Mouse (Mus musculus) midbrain, embryonic 16.5 days (tissue): ENCODE results near the gene Otx1. TPM values are rescaled to one million over a fixed set of nuclear protein-coding genes. Genes with fewer than 3 reads are reported as not detected.

Experiments
- ATAC-seq: fragments of 200-750 bp; cut with Nextera tagmentation; 2 replicates; pipeline ENCODE4 v1.8.0; 2017; ENCODE audit warnings: moderate TSS enrichment
- H3K27ac ChIP-seq: fragments of 300-500 bp; sonication (generic); 2 replicates; pipeline ENCODE4 v1.5.1; 2014; ENCODE audit warnings: mild to moderate bottlenecking, low read length, mixed read lengths
- H3K27me3 ChIP-seq: fragments of 300-500 bp; sonication (generic); 2 replicates; pipeline ENCODE4 v1.6.1; 2014; ENCODE audit warnings: low read depth, low read length, mixed read lengths; ENCODE audit not compliant: control insufficient read depth, insufficient read depth
- H3K36me3 ChIP-seq: fragments of 300-500 bp; sonication (generic); 2 replicates; pipeline ENCODE4 v1.6.1; 2014; ENCODE audit warnings: mild to moderate bottlenecking, low read length, moderate library complexity, mixed read lengths; ENCODE audit not compliant: control insufficient read depth, insufficient read depth
- H3K4me1 ChIP-seq: fragments of 300-500 bp; sonication (generic); 2 replicates; pipeline ENCODE4 v1.6.1; 2014; ENCODE audit warnings: mild to moderate bottlenecking, low read length, mixed read lengths; ENCODE audit not compliant: control insufficient read depth, insufficient read depth
- H3K4me2 ChIP-seq: fragments of 300-500 bp; sonication (generic); 2 replicates; pipeline ENCODE4 v1.6.1; 2014; ENCODE audit warnings: mild to moderate bottlenecking, low read length, mixed read lengths
- H3K4me3 ChIP-seq: fragments of 300-500 bp; sonication (generic); 2 replicates; pipeline ENCODE4 v1.5.1; 2014; ENCODE audit warnings: low read depth, mild to moderate bottlenecking, low read length, moderate library complexity, mixed read lengths
- H3K9ac ChIP-seq: fragments of 300-500 bp; sonication (generic); 2 replicates; pipeline ENCODE4 v1.6.1; 2014; ENCODE audit warnings: low read depth, low read length, mixed read lengths
- H3K9me3 ChIP-seq: fragments of 300-500 bp; sonication (generic); replicated peaks from 2 replicates; pipeline ENCODE4 v1.6.1; 2014; ENCODE audit warnings: mild to moderate bottlenecking, low read length, mixed read lengths; ENCODE audit not compliant: control insufficient read depth, poor library complexity, severe bottlenecking
- WGBS: fragments of 180-500 bp; shearing (Covaris S2); extraction: QIAGEN DNeasy Blood & Tissue Kit; methylation state at CpG from one replicate; pipeline ENCODE4 v1.1.7; 2014; 5-methylcytosine and 5-hydroxymethylcytosine counted together
- polyA plus RNA-seq: library from polyadenylated mRNA; unstranded; fragments of >200 nt; fragmentation: Nextera tagmentation; extraction: Ambion mirVana; gene quantifications from 2 replicates; pipeline ENCODE4 v1.2.1, GENCODE M21; 2015

The Otx1 gene
- polyA plus RNA-seq, 1 experiment from 2014 or later, result 9.8 TPM

GRCm38 (mm10) chr11:22008129-22008596, 5.5 kb upstream of the Otx1 start:
- Histone ChIP-seq H3K4me2 (peak overlapping the region; percentile 32), H3K9ac (no peak overlapping the region), H3K36me3 (0 out of 2 replicates have a peak, but pooled peaks cover 3% of the 10 kb centered on the region), H3K4me1 (peaks cover 7% of the 10 kb centered on the region; the same call in 1 of the 2 replicates), H3K27ac (peak overlapping the region; percentile 61), H3K9me3 (no peaks in the 10 kb centered on the region), H3K4me3 (peak overlapping the region; percentile 6; the same call in 1 of the 2 replicates), H3K27me3 (peaks cover 44% of the 10 kb centered on the region)
- peak; percentile 47 for ATAC-seq
- 11% methylated on average over 10 of the region's 10 CpGs for WGBS

GRCm38 (mm10) chr11:22007781-22008110, 5.0 kb upstream of the Otx1 start:
- 14% methylated on average over 6 of the region's 6 CpGs for WGBS
- Histone ChIP-seq H3K36me3 (0 out of 2 replicates have a peak, but pooled peaks cover 2% of the 10 kb centered on the region), H3K27ac (peak overlapping the region; percentile 61), H3K4me1 (peaks cover 7% of the 10 kb centered on the region; the same call in 1 of the 2 replicates), H3K4me3 (peak overlapping the region; percentile 4; the same call in 1 of the 2 replicates), H3K4me2 (peak overlapping the region; percentile 32), H3K9me3 (no peaks in the 10 kb centered on the region), H3K9ac (no peak overlapping the region), H3K27me3 (peaks cover 43% of the 10 kb centered on the region)
- ATAC-seq, result 0 out of 2 replicates have a peak, but pooled peaks have one; percentile 0

GRCm38 (mm10) chr11:22007088-22007780, 4.5 kb upstream of the Otx1 start:
- Histone ChIP-seq H3K4me2 (peak overlapping the region; percentile 32), H3K36me3 (0 out of 2 replicates have a peak, but pooled peaks cover 2% of the 10 kb centered on the region), H3K4me1 (peaks cover 7% of the 10 kb centered on the region; the same call in 1 of the 2 replicates), H3K9me3 (no peaks in the 10 kb centered on the region), H3K27ac (peak overlapping the region; percentile 61), H3K27me3 (peaks cover 43% of the 10 kb centered on the region), H3K4me3 (peak overlapping the region; percentile 7), H3K9ac (0 out of 2 replicates have a peak overlapping the region, but pooled peaks have one; percentile 3)
- peak; percentile 12; the same call in 1 of the 2 replicates for ATAC-seq
- WGBS, result 17% methylated on average over 20 of the region's 20 CpGs

- Histone ChIP-seq H3K9ac (0 out of 2 replicates have a peak overlapping the region, but pooled peaks have one; percentile 3), H3K27me3 (peaks cover 43% of the 10 kb centered on the region), H3K27ac (peak overlapping the region; percentile 61), H3K4me2 (peak overlapping the region; percentile 32), H3K9me3 (no peaks in the 10 kb centered on the region), H3K4me3 (peak overlapping the region; percentile 7), H3K4me1 (peaks cover 13% of the 10 kb centered on the region), H3K36me3 (0 out of 2 replicates have a peak, but pooled peaks cover 2% of the 10 kb centered on the region)
- WGBS, result 25% methylated on average over 12 of the region's 12 CpGs
- ATAC-seq, result no peak
Measured at GRCm38 (mm10) chr11:22006471-22007087, 3.9 kb upstream of the Otx1 start.

GRCm38 (mm10) chr11:22005281-22005870, 2.7 kb upstream of the Otx1 start:
- no peak for ATAC-seq
- H3K27me3 ChIP-seq, result peaks cover 39% of the 10 kb centered on the region
- 23% methylated on average over 9 of the region's 9 CpGs for WGBS
- peak overlapping the region; percentile 25; the same call in 1 of the 2 replicates for H3K4me2 ChIP-seq
- 0 out of 2 replicates have a peak, but pooled peaks cover 2% of the 10 kb centered on the region for H3K36me3 ChIP-seq
- no peak overlapping the region for H3K4me3 ChIP-seq
- H3K4me1 ChIP-seq, result peaks cover 14% of the 10 kb centered on the region
- H3K9ac ChIP-seq, result no peak overlapping the region
- H3K9me3 ChIP-seq, result no peaks in the 10 kb centered on the region
- peak overlapping the region; percentile 50; the same call in 1 of the 2 replicates for H3K27ac ChIP-seq

GRCm38 (mm10) chr11:22004331-22004841, 1.7 kb upstream of the Otx1 start:
- 5% methylated on average over 17 of the region's 18 CpGs for WGBS
- Histone ChIP-seq H3K4me1 (peaks cover 14% of the 10 kb centered on the region), H3K4me2 (peak overlapping the region; percentile 63), H3K27ac (peak overlapping the region; percentile 73), H3K9ac (peak overlapping the region; percentile 46; the same call in 1 of the 2 replicates), H3K9me3 (no peaks in the 10 kb centered on the region), H3K36me3 (0 out of 2 replicates have a peak, but pooled peaks cover 2% of the 10 kb centered on the region), H3K4me3 (peak overlapping the region; percentile 14), H3K27me3 (peaks cover 41% of the 10 kb centered on the region)
- ATAC-seq, result peak; percentile 33; the same call in 1 of the 2 replicates

- Histone ChIP-seq H3K9me3 (no peaks in the 10 kb centered on the region), H3K4me1 (peaks cover 13% of the 10 kb centered on the region), H3K9ac (peak overlapping the region; percentile 32), H3K36me3 (0 out of 2 replicates have a peak, but pooled peaks cover 2% of the 10 kb centered on the region), H3K4me2 (peak overlapping the region; percentile 63), H3K4me3 (peak overlapping the region; percentile 49), H3K27ac (peak overlapping the region; percentile 84), H3K27me3 (peaks cover 50% of the 10 kb centered on the region)
- 2% methylated on average over 31 of the region's 31 CpGs for WGBS
- no peak for ATAC-seq
Measured at GRCm38 (mm10) chr11:22003341-22003981, 764 bp upstream of the Otx1 start.
